In genomic region chr5:115144471-115144870, GRCm38 (mm10) we compare ENCODE assay signal across 29 mouse cellular contexts. TPM values are rescaled to one million over a fixed set of nuclear protein-coding genes. Genes with fewer than 3 reads are reported as not detected.
A peak's percentile ranks its signal among the peaks of the same experiment; 100 is the strongest.
DNase-seq lines count a peak whose midpoint lies in the region; ATAC-seq and TF ChIP-seq lines count a peak whose summit lies in the region.
"Had no signal": no experiment of that assay in that cellular context is flagged by ENCODE, and none has a peak within 500 bp of the region (broad histone marks: within the 10 kb centered on the region; RNA-seq: fewer than 3 reads in every experiment).

No protein-coding gene starts in this region.

- TF ChIP-seq CTCF in gastrocnemius, adult 2 months (IDR thresholded peaks at IDR 0.05): no peak
- no peak for TF ChIP-seq CTCF in layer of hippocampus, adult 2 months (conservative IDR thresholded peaks at IDR 0.05)

- intact Hi-C loops in gastrocnemius, adult 2 months (cut with DNase I): no loop called here

- ATAC-seq in CD4-positive, CD25-positive, alpha-beta regulatory T cell, adult 4 months: no peak
- ATAC-seq: forebrain, embryonic 16.5 days; hindbrain, embryonic 16.5 days; intestine, embryonic 15.5 days; midbrain, embryonic 13.5 days had no signal

- peak overlapping the region; percentile 71 for H3K4me3 ChIP-seq in gastrocnemius, adult 2 months
- no peak overlapping the region for H3K4me3 ChIP-seq in layer of hippocampus, adult 2 months
- no peak overlapping the region for H3K4me3 ChIP-seq in brown adipose tissue, adult 24 weeks (ENCODE audit: insufficient read depth, low read depth, low read length)
- H3K4me3 ChIP-seq: forebrain, embryonic 10.5 days; heart, embryonic 13.5 days; intestine, embryonic 15.5 days; limb, embryonic 12.5 days; liver, embryonic 13.5 days; megakaryocyte, embryonic 14.5 days; midbrain, embryonic 13.5 days had no signal

- H3K27ac ChIP-seq in gastrocnemius, adult 2 months: peak overlapping the region; percentile 96
- peak overlapping the region; percentile 71 for H3K27ac ChIP-seq in layer of hippocampus, adult 2 months
- H3K27ac ChIP-seq in brown adipose tissue, adult 24 weeks (replicated peaks; ENCODE audit: low read depth, low read length): peak overlapping the region; percentile 43; the same call in 1 of the 2 replicates
- H3K27ac ChIP-seq: forebrain, embryonic 10.5 days; heart, embryonic 13.5 days; intestine, embryonic 15.5 days; limb, embryonic 12.5 days; liver, embryonic 13.5 days; midbrain, embryonic 13.5 days had no signal

- peaks cover 24% of the 10 kb centered on the region for H3K4me1 ChIP-seq in brown adipose tissue, adult 24 weeks (ENCODE audit: control insufficient read depth, insufficient read depth, insufficient read length, low read length)
- H3K4me1 ChIP-seq: intestine, embryonic 15.5 days; limb, embryonic 12.5 days; liver, embryonic 13.5 days; midbrain, embryonic 13.5 days had no signal

- DNase-seq in gastrocnemius, adult 2 months: peak; percentile 60
- DNase-seq in gastrocnemius, postnatal 10 days: no peak
- no peak for DNase-seq in layer of hippocampus, adult 2 months (ENCODE audit: low spot score in 2 of 2)
- DNase-seq in layer of hippocampus, adult 9-11 months: no peak
- DNase-seq in adrenal gland, postnatal 4 days (ENCODE audit: low spot score in 2 of 2): no peak
- DNase-seq: adrenal gland, postnatal 10 days; cerebellum, adult 9-10 months; gastrocnemius, postnatal 25 days; heart, postnatal 4 days; kidney, adult 8-10 months; liver, embryonic 13.5 days; lung, adult 2 months; lung, postnatal 36 days; right cerebral cortex, postnatal 25 days; thymus, postnatal 36 days had no signal

RNA-seq across cellular contexts. Expression of gene Unc119b, which starts 9.7 kb away (rescaled TPM):
- total RNA-seq in gastrocnemius, adult 2 months (2021): 10 to 100 TPM; 11.8 to 15.7 TPM
- 10 to 100 TPM; 13.4 to 18.5 TPM for total RNA-seq in gastrocnemius, postnatal 10 days (2021)
- 10 to 100 TPM; 25.9 to 28.0 TPM for total RNA-seq in layer of hippocampus, adult 2 months (2021)
- 9.4 and 11.0 TPM in 2 replicates for polyA plus RNA-seq in brown adipose tissue, adult 24 weeks (2012; ENCODE audit: insufficient read depth, insufficient read length, missing spikeins)
- polyA plus RNA-seq in CD4-positive, CD25-positive, alpha-beta regulatory T cell, adult 4 months (2017; shearing (Covaris generic)): 10 to 100 TPM; 16.1 to 16.4 TPM
- 10 to 100 TPM; 35.1 to 39.1 TPM for total RNA-seq in adrenal gland, postnatal 4 days (2021)

RNA-seq across cellular contexts. Expression of gene Mlec, which starts 13.5 kb away (rescaled TPM):
- total RNA-seq in gastrocnemius, adult 2 months (2021): 100 to 1,000 TPM; 138 to 200 TPM
- 100 to 1,000 TPM; 231 to 235 TPM for total RNA-seq in gastrocnemius, postnatal 10 days (2021)
- 10 to 100 TPM; 75.7 to 84.7 TPM for total RNA-seq in layer of hippocampus, adult 2 months (2021)
- 49.5 and 76.9 TPM in 2 replicates for polyA plus RNA-seq in brown adipose tissue, adult 24 weeks (2012; ENCODE audit: insufficient read depth, insufficient read length, missing spikeins)
- 10 to 100 TPM; 28.9 to 37.0 TPM for polyA plus RNA-seq in CD4-positive, CD25-positive, alpha-beta regulatory T cell, adult 4 months (2017; shearing (Covaris generic))
- 100 to 1,000 TPM; 208 to 242 TPM for total RNA-seq in adrenal gland, postnatal 4 days (2021)

RNA-seq across cellular contexts. Expression of gene Acads, which starts 25.3 kb away (rescaled TPM):
- total RNA-seq in gastrocnemius, adult 2 months (2021): 10 to 100 TPM; 49.9 to 81.7 TPM
- 10 to 100 TPM; 53.8 to 67.7 TPM for total RNA-seq in gastrocnemius, postnatal 10 days (2021)
- total RNA-seq in layer of hippocampus, adult 2 months (2021): 1 to 10 TPM; 6.5 to 7.3 TPM
- 345 and 375 TPM in 2 replicates for polyA plus RNA-seq in brown adipose tissue, adult 24 weeks (2012; ENCODE audit: insufficient read depth, insufficient read length, missing spikeins)
- 10 to 100 TPM; 10.6 to 28.4 TPM for polyA plus RNA-seq in CD4-positive, CD25-positive, alpha-beta regulatory T cell, adult 4 months (2017; shearing (Covaris generic))
- total RNA-seq in adrenal gland, postnatal 4 days (2021): 100 to 1,000 TPM; 166 to 191 TPM

RNA-seq across cellular contexts. Expression of gene Gm10401, which starts 46.4 kb away (rescaled TPM):
- total RNA-seq in gastrocnemius, adult 2 months (2021): not detected
- not detected for total RNA-seq in gastrocnemius, postnatal 10 days (2021)
- not detected for total RNA-seq in layer of hippocampus, adult 2 months (2021)
- polyA plus RNA-seq in brown adipose tissue, adult 24 weeks (2012; ENCODE audit: insufficient read depth, insufficient read length, missing spikeins): not detected in 2 replicates
- polyA plus RNA-seq in CD4-positive, CD25-positive, alpha-beta regulatory T cell, adult 4 months (2017; shearing (Covaris generic)): 10 to 100 TPM; 15.1 to 18.1 TPM
- total RNA-seq in adrenal gland, postnatal 4 days (2021): under 1 TPM in 1 of 2 experiments, not detected in 1; 0.73 TPM
- total RNA-seq: adrenal gland, postnatal 10 days; gastrocnemius, postnatal 25 days; heart, adult 18-20 months; heart, postnatal 4 days; layer of hippocampus, postnatal 14 days; monocyte, adult 5-6 weeks; neutrophil, adult 5-6 weeks had no signal
- polyA plus RNA-seq: lung, adult 2 months had no signal

RNA-seq across cellular contexts. Expression of gene Cabp1, which starts 49.7 kb away (rescaled TPM):
- 1 to 10 TPM in 1 of 2 experiments, under 1 TPM in 1; 0.79 to 1.5 TPM for total RNA-seq in gastrocnemius, adult 2 months (2021)
- 1 to 10 TPM; 2.1 to 4.5 TPM for total RNA-seq in gastrocnemius, postnatal 10 days (2021)
- 100 to 1,000 TPM; 124 to 129 TPM for total RNA-seq in layer of hippocampus, adult 2 months (2021)
- polyA plus RNA-seq in brown adipose tissue, adult 24 weeks (2012; ENCODE audit: insufficient read depth, insufficient read length, missing spikeins): 1.0 and 1.3 TPM in 2 replicates
- not detected for polyA plus RNA-seq in CD4-positive, CD25-positive, alpha-beta regulatory T cell, adult 4 months (2017; shearing (Covaris generic))
- 1 to 10 TPM; 4.5 to 5.0 TPM for total RNA-seq in adrenal gland, postnatal 4 days (2021)
- total RNA-seq: monocyte, adult 5-6 weeks; neutrophil, adult 5-6 weeks had no signal
- polyA plus RNA-seq: liver, embryonic 13.5 days had no signal

Comparison
In these comparisons a context has a peak if more than half of its experiments do, and no peak if none do; other contexts are left out.
1. H3K27ac ChIP-seq: peak in every context shown above with its lines; median percentile 96 in gastrocnemius, adult 2 months; 71 in layer of hippocampus, adult 2 months; 43 in brown adipose tissue, adult 24 weeks.
2. RNA of gene Acads, which starts 25.3 kb away (total RNA-seq): 166 to 191 TPM in adrenal gland, postnatal 4 days, 49.9 to 81.7 TPM in gastrocnemius, adult 2 months and 53.8 to 67.7 TPM in gastrocnemius, postnatal 10 days; 6.5 to 7.3 TPM in layer of hippocampus, adult 2 months; every median in the first group is over 4 times any median in the second.